Comparison of ENCODE assay signal across 8 mouse cellular contexts in the genomic region with DNA sequence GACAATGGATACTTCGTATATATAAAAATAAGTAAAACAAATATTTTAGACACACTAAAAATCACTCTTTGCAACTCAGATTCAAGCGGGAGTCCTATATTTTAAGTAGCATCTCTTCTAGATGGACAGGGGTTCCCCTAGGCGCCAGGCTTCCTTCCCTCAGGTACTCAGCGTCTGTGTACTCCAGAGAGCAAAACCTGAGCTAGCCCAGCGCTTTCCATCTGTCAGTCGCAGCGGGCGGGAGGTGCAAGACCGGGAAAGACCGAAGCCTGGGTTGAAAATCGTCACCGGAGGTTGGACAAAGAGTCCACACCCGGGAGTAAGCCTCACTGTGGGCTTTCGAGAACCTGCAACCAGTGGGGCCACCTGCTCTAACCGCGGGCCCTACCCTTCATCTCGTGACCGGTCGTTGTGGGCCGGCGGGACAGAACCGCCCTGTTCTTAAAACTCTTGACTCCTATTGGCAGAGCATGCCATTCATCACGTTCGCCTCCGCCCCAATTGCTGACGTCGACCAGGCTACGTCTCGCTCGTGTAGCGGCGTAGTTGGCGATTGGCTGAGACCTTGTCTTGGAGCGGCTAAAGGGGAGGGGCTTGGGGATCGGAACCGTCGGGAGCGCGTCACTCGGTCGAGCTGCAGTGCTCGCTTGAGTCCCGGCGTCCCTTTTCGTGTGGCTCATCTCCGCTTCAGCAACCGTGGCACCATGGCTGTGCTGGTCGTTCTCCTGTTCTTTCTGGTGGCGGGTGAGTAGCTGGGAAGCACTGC. TPM values are rescaled to one million over a fixed set of nuclear protein-coding genes. Genes with fewer than 3 reads are reported as not detected.
A peak's percentile ranks its signal among the peaks of the same experiment; 100 is the strongest.
DNase-seq lines count a peak whose midpoint lies in the region; ATAC-seq and TF ChIP-seq lines count a peak whose summit lies in the region.

Atp6ap2 (plus strand) TSS at position 610 of the 766 bp plus-strand sequence.

- peak; percentile 98 for ATAC-seq in common myeloid progenitor, adult 5-6 weeks (replicated peaks; ENCODE audit: low read depth, poor library complexity, severe bottlenecking)
- ATAC-seq in hindbrain, postnatal 0 days = peak; percentile 100
- ATAC-seq in megakaryocyte, adult 5-6 weeks (ENCODE audit: poor library complexity, severe bottlenecking) = peak; percentile 94

- intact Hi-C loops in gastrocnemius, adult 2 months (cut with DNase I) = no loop called here
- intact Hi-C loops in left cerebral cortex, adult 2 months (cut with DNase I) = no loop called here

- peak within 1 kb of the TSS; percentile 93 for H3K27ac ChIP-seq in gastrocnemius, adult 2 months
- H3K27ac ChIP-seq in hindbrain, postnatal 0 days = peak within 1 kb of the TSS; percentile 86
- H3K27ac ChIP-seq in left cerebral cortex, adult 2 months = peak within 1 kb of the TSS; percentile 87

- WGBS in hindbrain, postnatal 0 days = 32% methylated on average over 49 of the region's 49 CpGs

- H3K4me3 ChIP-seq in gastrocnemius, adult 2 months = peak within 1 kb of the TSS; percentile 92
- peak within 1 kb of the TSS; percentile 65 for H3K4me3 ChIP-seq in hindbrain, postnatal 0 days (ENCODE audit: low read length)
- peak within 1 kb of the TSS; percentile 76 for H3K4me3 ChIP-seq in left cerebral cortex, adult 2 months

- H3K4me2 ChIP-seq in hindbrain, postnatal 0 days (ENCODE audit: low read depth, low read length) = peak within 1 kb of the TSS; percentile 50

- H3K36me3 ChIP-seq in hindbrain, postnatal 0 days (ENCODE audit: insufficient read depth, low read length) = no peaks in the 10 kb centered on the region

- H3K9me3 ChIP-seq in hindbrain, postnatal 0 days (ENCODE audit: low read length) = no peaks in the 10 kb centered on the region

- H3K9ac ChIP-seq in hindbrain, postnatal 0 days (replicated peaks; ENCODE audit: low read length) = peak within 1 kb of the TSS; percentile 77

- DNase-seq in ZHBTc4 (ENCODE audit: low read depth, low spot score) = peak; percentile 97
- peak; percentile 94 for DNase-seq in gastrocnemius, adult 2 months
- peak; percentile 96 for DNase-seq in hindbrain, postnatal 0 days (ENCODE audit: low spot score)
- peak; percentile 84 to 90 for DNase-seq in left cerebral cortex, adult 2 months (ENCODE audit: extremely low spot score in 1 of 2, low spot score in 2 of 2)
- DNase-seq in right cerebral cortex, adult 2 months (ENCODE audit: low spot score in 2 of 2) = peak; percentile 92 to 94
- peak; percentile 92 for DNase-seq in urinary bladder, postnatal 14 days (ENCODE audit: low spot score)

- no peaks in the 10 kb centered on the region for H3K4me1 ChIP-seq in hindbrain, postnatal 0 days (ENCODE audit: insufficient read depth, low read length)

- H3K27me3 ChIP-seq in hindbrain, postnatal 0 days (ENCODE audit: insufficient read depth, low read length) = no peaks in the 10 kb centered on the region

- no peak for TF ChIP-seq CTCF in gastrocnemius, adult 2 months (IDR thresholded peaks at IDR 0.05)
- no peak for TF ChIP-seq CTCF in hindbrain, postnatal 0 days (IDR thresholded peaks at IDR 0.05; ENCODE audit: low read depth)
- no peak for TF ChIP-seq CTCF in left cerebral cortex, adult 2 months (IDR thresholded peaks at IDR 0.05)

RNA-seq across cellular contexts. Expression of gene Atp6ap2, which starts in this region (rescaled TPM):
- total RNA-seq in common myeloid progenitor, adult 5-6 weeks (2017) = 68.8 and 72.1 TPM in 2 replicates
- total RNA-seq in gastrocnemius, adult 2 months (2021) = 10 to 100 TPM; 12.2 to 15.7 TPM
- 124 and 125 TPM in 2 replicates for total RNA-seq in hindbrain, postnatal 0 days (2014; rRNA removed)
- 257 and 259 TPM in 2 replicates for polyA plus RNA-seq in hindbrain, postnatal 0 days (2015; fragmentation: Nextera tagmentation; extraction: Ambion mirVana)
- 100 to 1,000 TPM; 192 to 222 TPM for total RNA-seq in left cerebral cortex, adult 2 months (2021)
- 120 and 144 TPM in 2 replicates for total RNA-seq in megakaryocyte, adult 5-6 weeks (2015)
- 87.9 and 102 TPM in 2 replicates for total RNA-seq in megakaryocyte, adult 5-6 weeks (2017)

Comparison
In these comparisons a context has a peak if more than half of its experiments do, and no peak if none do; other contexts are left out.
1. Peak in every context shown above with its lines: DNase-seq, ATAC-seq, H3K4me3 ChIP-seq and H3K27ac ChIP-seq.